Mouse (Mus musculus) brain, embryonic 14.5 days (tissue): ENCODE measurements around the gene Grk3.

ENCODE experiments used
- CTCF ChIP-seq: fragments of 200-500 bp; IDR thresholded peaks from 2 replicates; pipeline ENCODE4 v1.5.1; 2012; ENCODE audit warnings: inconsistent platforms, mild to moderate bottlenecking, moderate library complexity, borderline replicate concordance; ENCODE audit not compliant: insufficient read depth, insufficient read length; ENCODE audit errors: extremely low read depth
- POLR2A ChIP-seq: fragments of 200-500 bp; IDR thresholded peaks from 2 replicates; pipeline ENCODE4 v1.6.1; 2012; ENCODE audit warnings: mild to moderate bottlenecking, inconsistent platforms, borderline replicate concordance; ENCODE audit not compliant: poor library complexity, insufficient read depth, insufficient read length, severe bottlenecking; ENCODE audit errors: extremely low read depth

DNA sequence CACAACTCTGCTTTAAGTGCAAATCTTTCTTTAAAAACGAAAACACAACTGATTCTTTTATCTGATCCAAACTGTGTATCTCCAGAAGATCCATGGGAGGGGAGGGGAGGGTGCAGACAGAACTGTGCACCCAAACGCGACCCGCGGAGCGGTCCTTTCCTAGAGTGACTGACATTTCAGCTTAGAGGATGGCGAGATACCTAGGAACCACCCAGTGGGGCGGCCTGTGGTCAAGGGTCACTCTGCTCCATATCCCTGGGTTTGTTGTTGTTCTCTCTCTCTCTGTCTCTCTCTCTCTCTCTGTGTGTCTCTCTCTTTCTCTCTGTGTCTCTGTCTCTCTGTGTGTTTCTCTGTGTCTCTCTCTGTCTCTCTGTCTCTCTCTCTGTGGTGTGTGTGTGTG lies 59.2 kb downstream of the Grk3 start:
- TF ChIP-seq CTCF (no peak), POLR2A (no peak)
